Mouse (Mus musculus) embryonic facial prominence, embryonic 12.5 days (tissue): ENCODE measurements around the gene Armc12. TPM values are rescaled to one million over a fixed set of nuclear protein-coding genes. Genes with fewer than 3 reads are reported as not detected.

ENCODE experiments used
- ATAC-seq: fragments of 200-750 bp; cut with Nextera tagmentation; 2 replicates; pipeline ENCODE4 v1.8.0; 2017; ENCODE audit not compliant: insufficient number of reproducible peaks, insufficient read depth, low FRiP score, low TSS enrichment
- H3K27ac ChIP-seq: fragments of 300-500 bp; sonication (generic); 2 replicates; pipeline ENCODE4 v1.5.1; 2016; ENCODE audit warnings: mild to moderate bottlenecking
- H3K27me3 ChIP-seq: fragments of 300-500 bp; sonication (generic); 2 replicates; pipeline ENCODE4 v1.6.1; 2016; ENCODE audit warnings: mild to moderate bottlenecking, moderate library complexity
- H3K36me3 ChIP-seq: fragments of 300-500 bp; sonication (generic); 2 replicates; pipeline ENCODE4 v1.6.1; 2016; ENCODE audit warnings: mild to moderate bottlenecking
- H3K4me1 ChIP-seq: fragments of 300-500 bp; sonication (generic); 2 replicates; pipeline ENCODE4 v1.6.1; 2016
- H3K4me2 ChIP-seq: fragments of 300-500 bp; sonication (generic); replicated peaks from 2 replicates; pipeline ENCODE4 v1.6.1; 2016; ENCODE audit warnings: mild to moderate bottlenecking, moderate library complexity
- H3K4me3 ChIP-seq: fragments of 300-500 bp; sonication (generic); 2 replicates; pipeline ENCODE4 v1.5.1; 2016; ENCODE audit warnings: mild to moderate bottlenecking
- H3K9ac ChIP-seq: fragments of 300-500 bp; sonication (generic); 2 replicates; pipeline ENCODE4 v1.6.1; 2016; ENCODE audit warnings: mild to moderate bottlenecking, moderate library complexity
- H3K9me3 ChIP-seq: fragments of 300-500 bp; sonication (generic); 2 replicates; pipeline ENCODE4 v1.6.1; 2016; ENCODE audit warnings: mild to moderate bottlenecking, moderate library complexity
- WGBS: fragments of 180-500 bp; shearing (Covaris S2); methylation state at CpG from one replicate; pipeline ENCODE4 v1.1.7; 2016; 5-methylcytosine and 5-hydroxymethylcytosine counted together
- polyA plus RNA-seq: library from polyadenylated mRNA; unstranded; fragments of >200 nt; fragmentation: Nextera tagmentation; extraction: Ambion mirVana; gene quantifications from 2 replicates; pipeline ENCODE4 v1.2.1, GENCODE M21; 2016

Armc12 gene
- polyA plus RNA-seq, 1 experiment from 2014 or later, result not detected

DNA sequence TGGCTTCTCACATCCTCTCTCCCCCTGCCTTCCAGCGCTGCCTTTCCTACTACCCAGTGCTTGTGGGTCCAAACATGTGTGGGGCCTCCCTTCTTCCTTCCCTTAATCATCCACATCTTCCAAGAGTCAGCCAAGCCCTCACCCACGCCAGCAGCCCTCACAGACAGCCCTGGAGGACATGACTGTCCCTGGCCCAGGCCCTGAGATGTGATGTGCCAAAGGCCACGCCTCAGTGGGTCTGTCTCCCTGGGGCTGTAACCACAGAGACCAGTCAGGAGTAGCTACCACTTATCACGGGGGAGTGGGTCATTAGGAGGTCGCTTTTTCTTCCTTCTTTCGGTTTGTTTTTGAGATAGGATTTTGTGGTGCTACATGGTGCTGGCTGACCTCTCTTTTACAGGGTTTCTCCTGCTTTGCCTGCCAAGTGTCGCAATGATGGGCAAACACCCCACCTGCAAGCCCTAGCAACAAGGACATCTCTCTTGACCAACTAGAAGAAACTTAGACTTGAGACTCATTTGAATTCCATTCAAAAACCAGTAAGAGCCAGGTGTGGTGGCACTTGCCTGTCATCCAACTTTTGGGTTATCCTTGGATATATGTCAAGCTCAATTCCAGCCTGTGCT lies 28.3 kb upstream of the Armc12 start:
- Histone ChIP-seq H3K9me3 (no peaks in the 10 kb centered on the region), H3K4me1 (peaks cover 3% of the 10 kb centered on the region), H3K36me3 (no peaks in the 10 kb centered on the region), H3K27ac (no peak overlapping the region), H3K9ac (no peak overlapping the region), H3K27me3 (no peaks in the 10 kb centered on the region), H3K4me2 (no peak overlapping the region), H3K4me3 (no peak overlapping the region)
- WGBS, result 65% methylated on average over 7 of the region's 7 CpGs
- ATAC-seq, result no peak

- ATAC-seq, result no peak
- no peak overlapping the region for H3K9ac ChIP-seq
- 81% methylated on average over 6 of the region's 6 CpGs for WGBS
- no peak overlapping the region for H3K4me3 ChIP-seq
- H3K4me2 ChIP-seq, result no peak overlapping the region
- peaks cover 9% of the 10 kb centered on the region for H3K4me1 ChIP-seq
- no peaks in the 10 kb centered on the region for H3K27me3 ChIP-seq
- no peaks in the 10 kb centered on the region for H3K9me3 ChIP-seq
- no peaks in the 10 kb centered on the region for H3K36me3 ChIP-seq
- no peak overlapping the region for H3K27ac ChIP-seq
These were observed 26.4 kb upstream of the Armc12 start for GRCm38 (mm10) chr17:28504182-28504581.

DNA sequence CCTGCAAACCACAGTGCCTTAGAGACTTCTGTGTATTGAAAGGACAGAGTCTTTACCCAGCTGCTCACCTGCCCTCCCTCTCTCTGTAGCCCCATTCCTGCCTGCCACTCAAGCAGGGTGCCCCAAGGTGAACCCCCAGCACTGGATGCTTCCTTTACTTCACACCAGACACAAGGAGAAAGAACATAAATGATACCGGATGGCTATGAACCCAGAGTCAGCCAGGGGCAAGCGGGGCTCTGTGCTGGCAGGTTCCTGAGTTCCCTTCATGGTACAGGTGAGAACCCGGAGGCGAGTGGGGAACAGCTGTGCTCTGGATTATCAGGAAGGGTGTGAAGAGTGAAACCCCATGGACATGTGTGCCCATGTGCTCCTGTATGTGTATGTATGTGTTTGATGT lies 25.0 kb upstream of the Armc12 start:
- ATAC-seq, result no peak
- Histone ChIP-seq H3K9ac (no peak overlapping the region), H3K36me3 (no peaks in the 10 kb centered on the region), H3K4me3 (no peak overlapping the region), H3K27me3 (no peaks in the 10 kb centered on the region), H3K27ac (no peak overlapping the region), H3K4me2 (no peak overlapping the region), H3K9me3 (no peaks in the 10 kb centered on the region), H3K4me1 (peaks cover 13% of the 10 kb centered on the region)
- 88% methylated on average over 4 of the region's 4 CpGs for WGBS

GRCm38 (mm10) chr17:28506895-28507294 lies 23.7 kb upstream of the Armc12 start:
- no peak overlapping the region for H3K4me3 ChIP-seq
- no peaks in the 10 kb centered on the region for H3K27me3 ChIP-seq
- no peak for ATAC-seq
- H3K36me3 ChIP-seq, result no peaks in the 10 kb centered on the region
- H3K9ac ChIP-seq, result no peak overlapping the region
- H3K4me1 ChIP-seq, result peaks cover 25% of the 10 kb centered on the region
- no peak overlapping the region for H3K27ac ChIP-seq
- WGBS, result 12% methylated on average over 5 of the region's 5 CpGs
- H3K4me2 ChIP-seq, result no peak overlapping the region
- H3K9me3 ChIP-seq, result no peaks in the 10 kb centered on the region

DNA sequence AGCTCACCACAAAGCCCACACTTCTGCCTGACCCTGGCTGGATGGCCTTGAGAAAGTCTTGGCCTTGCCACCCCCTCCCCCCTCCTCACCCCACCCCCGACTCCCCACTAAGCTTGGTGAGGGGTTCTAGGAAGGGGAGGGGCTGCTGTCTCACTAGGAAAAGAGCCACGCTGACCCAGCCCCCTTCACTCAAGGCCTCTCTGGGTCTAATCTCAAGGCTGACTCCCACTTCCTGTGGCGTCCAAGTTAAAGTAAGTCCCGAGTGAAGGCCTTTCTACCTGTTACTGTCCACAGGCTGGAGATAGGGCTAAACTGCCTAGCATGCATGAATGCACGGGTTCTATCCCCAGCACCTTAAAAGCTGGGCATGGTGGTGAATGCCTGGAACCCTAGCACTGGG lies 23.1 kb upstream of the Armc12 start:
- WGBS, result 33% methylated on average over 5 of the region's 5 CpGs
- no peak for ATAC-seq
- H3K4me2 ChIP-seq, result no peak overlapping the region
- H3K9me3 ChIP-seq, result no peaks in the 10 kb centered on the region
- no peak overlapping the region for H3K9ac ChIP-seq
- no peak overlapping the region for H3K4me3 ChIP-seq
- peaks cover 27% of the 10 kb centered on the region for H3K4me1 ChIP-seq
- H3K27ac ChIP-seq, result peak overlapping the region; percentile 17; the same call in 1 of the 2 replicates
- H3K27me3 ChIP-seq, result no peaks in the 10 kb centered on the region
- H3K36me3 ChIP-seq, result no peaks in the 10 kb centered on the region

GRCm38 (mm10) chr17:28510445-28511342 lies 19.9 kb upstream of the Armc12 start:
- Histone ChIP-seq H3K4me1 (peaks cover 31% of the 10 kb centered on the region), H3K27ac (peak overlapping the region; percentile 43), H3K9ac (peak overlapping the region; percentile 39; the same call in 1 of the 2 replicates), H3K4me3 (peak overlapping the region; percentile 15), H3K27me3 (no peaks in the 10 kb centered on the region), H3K36me3 (no peaks in the 10 kb centered on the region), H3K9me3 (no peaks in the 10 kb centered on the region), H3K4me2 (peak overlapping the region; percentile 50)
- WGBS, result 4% methylated on average over 28 of the region's 28 CpGs
- no peak for ATAC-seq

DNA sequence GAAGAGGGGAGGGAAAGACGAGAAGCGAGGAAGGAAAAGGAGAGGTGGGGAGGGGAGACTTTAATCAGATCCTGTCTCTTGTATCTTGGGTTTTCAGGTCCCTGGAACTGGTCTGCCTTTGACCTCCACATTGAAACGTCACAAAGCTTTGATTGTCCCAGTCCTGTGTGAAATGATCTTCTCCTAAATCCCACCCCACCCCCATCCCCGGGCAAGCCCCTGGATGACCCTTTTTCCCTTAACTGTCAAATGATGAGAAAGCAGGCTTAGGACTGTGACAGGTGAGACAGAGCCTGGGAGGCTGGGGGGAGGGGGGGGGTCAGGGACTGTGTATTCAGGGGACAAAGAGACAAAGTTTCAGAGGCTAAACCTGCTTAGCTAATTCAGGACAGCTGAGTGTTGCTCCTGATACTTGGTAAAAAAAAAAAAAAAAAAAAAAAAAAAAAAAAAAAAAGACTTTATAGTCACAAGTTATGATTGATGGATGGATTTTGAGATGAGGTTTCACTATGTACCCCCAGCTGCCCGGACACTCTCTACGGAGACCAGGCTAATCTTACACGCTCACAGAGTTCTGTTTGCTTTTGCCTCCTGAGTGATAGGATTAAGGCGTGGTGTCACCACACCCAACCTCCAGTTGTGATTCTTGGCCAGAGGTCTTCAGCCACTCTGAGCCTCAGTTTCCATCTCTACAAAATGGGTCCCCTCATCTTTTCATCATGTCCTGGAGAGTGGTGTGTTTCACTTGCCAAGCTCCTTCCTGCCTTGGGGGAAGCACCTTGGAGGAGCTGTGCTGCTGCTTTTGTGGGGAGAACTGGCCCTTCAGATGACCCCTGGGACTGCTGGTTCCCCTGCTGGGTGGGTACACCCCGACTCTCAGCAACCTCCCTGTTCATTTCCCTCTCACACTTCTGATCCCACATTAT lies 18.7 kb upstream of the Armc12 start:
- no peaks in the 10 kb centered on the region for H3K9me3 ChIP-seq
- 25% methylated on average over 9 of the region's 9 CpGs for WGBS
- H3K36me3 ChIP-seq, result no peaks in the 10 kb centered on the region
- H3K27ac ChIP-seq, result no peak overlapping the region
- no peak overlapping the region for H3K4me3 ChIP-seq
- no peak overlapping the region; the same call in 1 of the 2 replicates for H3K4me2 ChIP-seq
- H3K4me1 ChIP-seq, result peaks cover 33% of the 10 kb centered on the region
- no peak overlapping the region for H3K9ac ChIP-seq
- H3K27me3 ChIP-seq, result no peaks in the 10 kb centered on the region
- no peak for ATAC-seq

DNA sequence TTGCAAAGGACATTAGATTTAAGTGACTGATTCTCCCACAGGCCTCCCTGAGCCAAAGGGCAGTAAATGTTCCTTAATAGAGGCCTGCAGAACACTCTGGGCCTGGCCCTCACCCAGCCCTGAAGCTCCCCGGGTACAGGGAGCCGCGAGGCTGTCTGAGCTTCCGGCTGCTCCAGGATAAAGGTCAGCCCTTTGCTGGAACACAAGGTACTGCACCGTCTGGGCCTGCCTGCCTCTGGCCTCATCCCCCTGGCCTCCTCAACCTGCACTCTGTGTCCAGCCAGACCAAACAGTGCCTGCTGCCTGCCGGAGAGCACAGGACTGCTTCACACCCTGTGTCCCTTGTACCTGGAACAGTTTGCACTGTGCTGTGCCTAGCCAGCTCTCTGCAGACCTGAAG lies 17.9 kb upstream of the Armc12 start:
- H3K9me3 ChIP-seq, result no peaks in the 10 kb centered on the region
- no peak for ATAC-seq
- H3K4me3 ChIP-seq, result no peak overlapping the region
- no peaks in the 10 kb centered on the region for H3K36me3 ChIP-seq
- no peaks in the 10 kb centered on the region for H3K27me3 ChIP-seq
- no peak overlapping the region for H3K4me2 ChIP-seq
- no peak overlapping the region for H3K9ac ChIP-seq
- peak overlapping the region; percentile 24; the same call in 1 of the 2 replicates for H3K27ac ChIP-seq
- peaks cover 33% of the 10 kb centered on the region for H3K4me1 ChIP-seq
- WGBS, result 38% methylated on average over 6 of the region's 6 CpGs

- Histone ChIP-seq H3K4me1 (peaks cover 33% of the 10 kb centered on the region), H3K9ac (no peak overlapping the region), H3K9me3 (no peaks in the 10 kb centered on the region), H3K27ac (no peak overlapping the region), H3K4me2 (no peak overlapping the region), H3K4me3 (no peak overlapping the region), H3K36me3 (no peaks in the 10 kb centered on the region), H3K27me3 (no peaks in the 10 kb centered on the region)
- 76% methylated on average over 1 of the region's 1 CpGs for WGBS
- no peak for ATAC-seq
These were observed 17.3 kb upstream of the Armc12 start for GRCm38 (mm10) chr17:28513337-28513736.

DNA sequence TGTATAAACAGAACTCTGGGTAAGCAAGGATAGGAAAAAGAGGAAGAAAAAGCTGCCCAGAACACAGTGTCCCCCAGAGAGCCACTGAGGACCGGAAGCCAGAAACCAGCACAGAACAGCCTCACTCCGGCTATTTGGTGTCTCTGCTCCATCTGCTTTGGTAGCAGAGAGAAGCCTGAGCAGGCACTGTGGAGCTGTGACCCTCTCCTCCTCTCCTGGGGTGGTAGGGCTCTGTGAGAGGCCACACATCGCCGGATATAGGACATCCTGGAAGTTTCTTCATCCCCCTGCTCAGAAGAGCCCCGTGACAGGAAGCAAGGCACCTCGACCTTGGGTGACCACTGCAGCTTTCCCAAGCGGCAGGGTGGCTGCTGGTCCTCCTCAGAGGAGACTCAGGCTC lies 16.8 kb upstream of the Armc12 start:
- H3K36me3 ChIP-seq, result no peaks in the 10 kb centered on the region
- H3K4me1 ChIP-seq, result peaks cover 38% of the 10 kb centered on the region
- H3K4me3 ChIP-seq, result no peak overlapping the region
- no peak overlapping the region for H3K4me2 ChIP-seq
- no peak for ATAC-seq
- no peaks in the 10 kb centered on the region for H3K9me3 ChIP-seq
- 65% methylated on average over 7 of the region's 7 CpGs for WGBS
- H3K27ac ChIP-seq, result no peak overlapping the region
- H3K9ac ChIP-seq, result no peak overlapping the region
- 0 out of 2 replicates have a peak, but pooled peaks cover 4% of the 10 kb centered on the region for H3K27me3 ChIP-seq

DNA sequence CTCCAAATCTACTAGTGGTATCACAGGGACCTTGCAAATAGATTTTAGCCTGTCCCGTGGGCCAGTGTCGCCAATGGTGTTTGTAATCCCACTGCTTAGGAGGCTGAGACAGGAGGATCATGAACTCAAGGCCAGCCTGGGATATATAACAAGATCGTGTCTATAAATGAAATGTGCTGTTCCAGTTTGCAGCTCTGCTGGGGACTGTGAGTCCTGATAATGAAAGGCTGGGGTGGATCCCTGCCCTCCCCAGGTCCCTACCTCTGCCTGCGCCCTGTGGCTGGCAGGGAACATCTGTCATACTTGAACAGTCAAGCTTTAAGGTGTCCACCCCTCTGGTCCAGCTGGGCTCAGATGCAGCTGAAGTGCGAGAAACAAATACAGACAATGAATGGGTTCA lies 16.1 kb upstream of the Armc12 start:
- no peak for ATAC-seq
- 74% methylated on average over 5 of the region's 5 CpGs for WGBS
- H3K27me3 ChIP-seq, result 0 out of 2 replicates have a peak, but pooled peaks cover 5% of the 10 kb centered on the region

More for the DNA sequence above, 16.1 kb upstream of the Armc12 start:
- Histone ChIP-seq H3K9ac (no peak overlapping the region), H3K27ac (no peak overlapping the region), H3K9me3 (no peaks in the 10 kb centered on the region), H3K4me3 (no peak overlapping the region), H3K4me1 (peaks cover 39% of the 10 kb centered on the region), H3K4me2 (no peak overlapping the region), H3K36me3 (no peaks in the 10 kb centered on the region)
